Mouse (Mus musculus) CH12.LX (cell line): ENCODE measurements at regions not wholly inside any gene's neighbourhood (a gene's known extent, or its start where the extent isn't known, plus 50 kb on each side); places are given as distances from the start of the nearest gene placed in this dataset.

Experiments used
- DNase-seq: peaks from one replicate; pipeline ENCODE4 v3.0.0-alpha.2; 2013; ENCODE audit errors: extremely low read depth
- H3K27ac ChIP-seq: 2 replicates; pipeline ENCODE4 v1.5.1; 2012; ENCODE audit warnings: low read depth, mild to moderate bottlenecking, control low read depth, moderate library complexity; ENCODE audit not compliant: insufficient read depth
- H3K27me3 ChIP-seq: replicated peaks from 2 replicates; pipeline ENCODE3; 2012; ENCODE audit warnings: inconsistent platforms
- H3K36me3 ChIP-seq, 2 experiments: replicated peaks in 1 of 2; 2 replicates each; pipeline versions ENCODE3 to v1.6.1; 2012; ENCODE audit warnings: inconsistent platforms in 1 of 2, low read length in 1 of 2, mild to moderate bottlenecking in 1 of 2, mixed read lengths in 1 of 2, moderate library complexity in 1 of 2; ENCODE audit not compliant: control insufficient read depth in 1 of 2, insufficient read depth in 1 of 2
- H3K4me1 ChIP-seq, 2 experiments: 2 replicates each; pipeline ENCODE4 v1.6.1; 2012; ENCODE audit warnings: inconsistent platforms in 1 of 2, moderate library complexity in 1 of 2; ENCODE audit not compliant: insufficient read depth in 2 of 2, control insufficient read depth in 1 of 2
- H3K4me2 ChIP-seq: 2 replicates; pipeline ENCODE4 v1.6.1; 2012; ENCODE audit warnings: low read depth, mild to moderate bottlenecking, control low read depth; ENCODE audit not compliant: poor library complexity, insufficient read depth, severe bottlenecking
- H3K4me3 ChIP-seq, 3 experiments: fragments of 150-350 bp in 1 of 3; sonication (generic) in 1 of 3; replicated peaks in 1 of 3; 2 replicates each; pipeline versions ENCODE3 to v1.5.1; 2011 to 2012; ENCODE audit warnings: low read depth in 2 of 3, low read length in 2 of 3, mild to moderate bottlenecking in 2 of 3, moderate library complexity in 2 of 3, control low read depth in 1 of 3, improper control_type of control experiment in 1 of 3, inconsistent platforms in 1 of 3, mixed read lengths in 1 of 3; ENCODE audit not compliant: poor library complexity in 1 of 3
- H3K79me2 ChIP-seq: replicated peaks from 2 replicates; pipeline ENCODE4 v1.6.1; 2012; ENCODE audit warnings: mild to moderate bottlenecking, moderate library complexity; ENCODE audit not compliant: control insufficient read depth, poor library complexity, insufficient read depth, severe bottlenecking; ENCODE audit errors: extremely low read depth
- H3K9ac ChIP-seq: 2 replicates; pipeline ENCODE4 v1.6.1; 2012; ENCODE audit warnings: low read depth, mild to moderate bottlenecking, control low read depth, moderate library complexity; ENCODE audit not compliant: insufficient read depth
- H3K9me3 ChIP-seq: replicated peaks from 2 replicates; pipeline ENCODE3; 2012; ENCODE audit warnings: low read length, inconsistent platforms, mixed read lengths
- BHLHE40 ChIP-seq: IDR thresholded peaks from 2 replicates; pipeline ENCODE4 v1.6.1; 2011; ENCODE audit warnings: mild to moderate bottlenecking, low read depth, low read length, improper control_type of control experiment
- CHD2 ChIP-seq: IDR thresholded peaks from 2 replicates; pipeline ENCODE4 v1.6.1; 2011; ENCODE audit warnings: low read length, improper control_type of control experiment
- E2F4 ChIP-seq: IDR thresholded peaks from 2 replicates; pipeline ENCODE4 v1.6.1; 2011; ENCODE audit warnings: low read depth, low read length, improper control_type of control experiment; ENCODE audit not compliant: insufficient replicate concordance
- EP300 ChIP-seq: IDR thresholded peaks from 2 replicates; pipeline ENCODE4 v1.6.1; 2011; ENCODE audit warnings: low read length, improper control_type of control experiment
- JUND ChIP-seq: conservative IDR thresholded peaks from 2 replicates; pipeline ENCODE4 v1.6.1; 2011; ENCODE audit warnings: low read depth, low read length, improper control_type of control experiment
- KAT2A ChIP-seq: IDR thresholded peaks from 2 replicates; pipeline ENCODE4 v1.6.1; 2012; ENCODE audit warnings: low read length, improper control_type of control experiment, inconsistent platforms; ENCODE audit not compliant: insufficient replicate concordance
- MAZ ChIP-seq: IDR thresholded peaks from 2 replicates; pipeline ENCODE4 v1.6.1; 2012; ENCODE audit warnings: low read depth, mild to moderate bottlenecking, inconsistent platforms, low read length, improper control_type of control experiment, moderate library complexity
- MEF2A ChIP-seq: IDR thresholded peaks from 2 replicates; pipeline ENCODE4 v1.6.1; 2014; ENCODE audit warnings: low read depth, mild to moderate bottlenecking, inconsistent platforms, low read length, improper control_type of control experiment, borderline replicate concordance
- MYC ChIP-seq: IDR thresholded peaks from 2 replicates; pipeline ENCODE4 v1.6.1; 2011; ENCODE audit warnings: low read depth, mild to moderate bottlenecking, improper control_type of control experiment, low read length
- NELFE ChIP-seq: IDR thresholded peaks from 2 replicates; pipeline ENCODE4 v1.6.1; 2011; ENCODE audit warnings: low read depth, low read length, improper control_type of control experiment
- NRF1 ChIP-seq: IDR thresholded peaks from 2 replicates; pipeline ENCODE4 v1.6.1; 2014; ENCODE audit warnings: low read depth, mild to moderate bottlenecking, inconsistent platforms, low read length, improper control_type of control experiment, moderate library complexity
- PAX5 ChIP-seq: IDR thresholded peaks from 2 replicates; pipeline ENCODE4 v1.6.1; 2012; ENCODE audit warnings: low read length, inconsistent platforms, mixed read lengths
- POLR2A ChIP-seq: IDR thresholded peaks from 2 replicates; pipeline ENCODE4 v1.6.1; 2011; ENCODE audit warnings: low read depth, mild to moderate bottlenecking, improper control_type of control experiment, low read length
- POLR2AphosphoS2 ChIP-seq: IDR thresholded peaks from 2 replicates; pipeline ENCODE4 v1.6.1; 2011; ENCODE audit warnings: low read depth, low read length, improper control_type of control experiment
- RAD21 ChIP-seq: IDR thresholded peaks from 2 replicates; pipeline ENCODE4 v1.6.1; 2011; ENCODE audit warnings: low read depth, mild to moderate bottlenecking, low read length, improper control_type of control experiment, moderate library complexity
- RCOR1 ChIP-seq: conservative IDR thresholded peaks from 2 replicates; pipeline ENCODE4 v1.6.1; 2012; ENCODE audit warnings: low read depth, mild to moderate bottlenecking, inconsistent platforms, low read length, improper control_type of control experiment
- SMC3 ChIP-seq: IDR thresholded peaks from 2 replicates; pipeline ENCODE4 v1.6.1; 2011; ENCODE audit warnings: low read depth, low read length, improper control_type of control experiment
- TBP ChIP-seq: conservative IDR thresholded peaks from 2 replicates; pipeline ENCODE4 v1.6.1; 2011; ENCODE audit warnings: low read depth, low read length, improper control_type of control experiment
- USF1 ChIP-seq: IDR thresholded peaks from 2 replicates; pipeline ENCODE4 v1.6.1; 2014; ENCODE audit warnings: low read depth, mild to moderate bottlenecking, inconsistent platforms, low read length, improper control_type of control experiment
- ZKSCAN1 ChIP-seq: IDR thresholded peaks from 2 replicates; pipeline ENCODE4 v1.6.1; 2012; ENCODE audit warnings: low read depth, inconsistent platforms, low read length, improper control_type of control experiment, borderline replicate concordance
- ZMIZ1 ChIP-seq: IDR thresholded peaks from 2 replicates; pipeline ENCODE4 v1.6.1; 2012; ENCODE audit warnings: low read depth, mild to moderate bottlenecking, inconsistent platforms, low read length, improper control_type of control experiment
- ZNF384 ChIP-seq: IDR thresholded peaks from 2 replicates; pipeline ENCODE4 v1.6.1; 2012; ENCODE audit warnings: low read depth, low read length, improper control_type of control experiment, inconsistent platforms
- dilution Hi-C: fragments of 300-500 bp; cut with MboI; formaldehyde crosslinking; loops from 2 replicates; pipeline ENCODE4 v1.14.3; 2020; ENCODE audit warnings: low sequenced_read_pairs; ENCODE audit not compliant: extremely low pct_unique_long_range_greater_than_20kb, extremely low pct_ligation_motif_present
- in situ Hi-C: fragments of 300-500 bp; cut with MboI; formaldehyde crosslinking; loops from 3 replicates; pipeline ENCODE4 v1.14.3; 2019; ENCODE audit warnings: low sequenced_read_pairs, low pct_ligation_motif_present, low pct_unique_long_range_greater_than_20kb, mixed read lengths

- Histone ChIP-seq H3K4me3 (no peak overlapping the region), H3K4me2 (no peak overlapping the region), H3K27ac (no peak overlapping the region), H3K4me1 (no peaks in the 10 kb centered on the region), H3K79me2 (no peaks in the 10 kb centered on the region), H3K9ac (no peak overlapping the region), H3K36me3 (no peaks in the 10 kb centered on the region), H3K9me3 (no peaks in the 10 kb centered on the region), H3K27me3 (no peaks in the 10 kb centered on the region)
- TF ChIP-seq RCOR1 (no peak), TBP (no peak), NRF1 (no peak), NELFE (no peak), MEF2A (no peak), E2F4 (no peak), BHLHE40 (no peak), EP300 (no peak), ZKSCAN1 (no peak), ZNF384 (no peak), JUND (no peak), MAZ (no peak), RAD21 (no peak), PAX5 (no peak), CHD2 (no peak)
- no peak for DNase-seq
- dilution Hi-C loops: no loop called here
- in situ Hi-C loops: loop anchor here (25.0 kb wide), 1 partner anchor 294 kb away; no protein-coding TSS in a partner anchor
Measured at GRCm38 (mm10) chr5:100231574-100231973, 72.0 kb upstream of the Tmem150c start.

GRCm38 (mm10) chr5:100230038-100230437 lies 70.4 kb upstream of the Tmem150c start:
- Histone ChIP-seq H3K27me3 (no peaks in the 10 kb centered on the region), H3K27ac (no peak overlapping the region), H3K36me3 (no peaks in the 10 kb centered on the region), H3K4me3 (no peak overlapping the region), H3K9me3 (no peaks in the 10 kb centered on the region), H3K79me2 (no peaks in the 10 kb centered on the region), H3K9ac (no peak overlapping the region), H3K4me1 (no peaks in the 10 kb centered on the region), H3K4me2 (no peak overlapping the region)
- in situ Hi-C loops (loop anchor here (25.0 kb wide), 1 partner anchor 293 kb away; no protein-coding TSS in a partner anchor), dilution Hi-C loops (no loop called here)
- TF ChIP-seq EP300 (no peak), POLR2A (no peak), NELFE (no peak), KAT2A (no peak), E2F4 (no peak), ZMIZ1 (no peak), USF1 (no peak), JUND (no peak), PAX5 (no peak), RCOR1 (no peak), MYC (no peak), POLR2AphosphoS2 (no peak), SMC3 (no peak), MAZ (no peak)
- TF ChIP-seq, all 38 proteins: peak for 0
- DNase-seq: no peak
